Mouse (Mus musculus): ENCODE results near the gene Surf4.

- TF ChIP-seq CTCF (IDR thresholded peaks at IDR 0.05; ENCODE audit: low read depth) (peak; percentile 67), EP300 (optimal IDR thresholded peaks at IDR 0.05) (no peak)
Measured at GRCm38 (mm10) chr2:26960756-26961155, 27.0 kb upstream of the Surf4 start.
